Mouse (Mus musculus) erythroblast, embryonic 14.5 days (primary cell): ENCODE results near the gene Smim13. TPM values are rescaled to one million over a fixed set of nuclear protein-coding genes. Genes with fewer than 3 reads are reported as not detected.

Experiments
- H3K27me3 ChIP-seq: 2 replicates; pipeline ENCODE4 v1.6.1; 2012; ENCODE audit warnings: inconsistent platforms; ENCODE audit not compliant: control insufficient read depth
- H3K36me3 ChIP-seq: 2 replicates; pipeline ENCODE4 v1.6.1; 2012; ENCODE audit warnings: mild to moderate bottlenecking, inconsistent platforms; ENCODE audit not compliant: control insufficient read depth
- H3K4me1 ChIP-seq: 2 replicates; pipeline ENCODE4 v1.6.1; 2012; ENCODE audit warnings: inconsistent platforms; ENCODE audit not compliant: control insufficient read depth
- H3K4me3 ChIP-seq: replicated peaks from 2 replicates; pipeline ENCODE3; 2012; ENCODE audit warnings: moderate library complexity, mild to moderate bottlenecking, inconsistent platforms
- H3K9me3 ChIP-seq: 2 replicates; pipeline ENCODE4 v1.6.1; 2012; ENCODE audit warnings: low read length, inconsistent platforms, mixed read lengths; ENCODE audit not compliant: control insufficient read depth
- GATA1 ChIP-seq: IDR thresholded peaks from 2 replicates; pipeline ENCODE4 v1.6.1; 2012; ENCODE audit warnings: low read length, inconsistent platforms, mixed read lengths
- TAL1 ChIP-seq: IDR thresholded peaks from 3 replicates; pipeline ENCODE4 v1.6.1; 2012; ENCODE audit warnings: low read length, inconsistent platforms, mixed read lengths
- polyA plus RNA-seq: library from polyadenylated mRNA; stranded (reverse); fragments of >175 nt; gene quantifications from 2 replicates; pipeline ENCODE4 v1.2.3, GENCODE M21; 2012

Gene Smim13
- polyA plus RNA-seq, 1 experiment = 0.14 TPM

DNA sequence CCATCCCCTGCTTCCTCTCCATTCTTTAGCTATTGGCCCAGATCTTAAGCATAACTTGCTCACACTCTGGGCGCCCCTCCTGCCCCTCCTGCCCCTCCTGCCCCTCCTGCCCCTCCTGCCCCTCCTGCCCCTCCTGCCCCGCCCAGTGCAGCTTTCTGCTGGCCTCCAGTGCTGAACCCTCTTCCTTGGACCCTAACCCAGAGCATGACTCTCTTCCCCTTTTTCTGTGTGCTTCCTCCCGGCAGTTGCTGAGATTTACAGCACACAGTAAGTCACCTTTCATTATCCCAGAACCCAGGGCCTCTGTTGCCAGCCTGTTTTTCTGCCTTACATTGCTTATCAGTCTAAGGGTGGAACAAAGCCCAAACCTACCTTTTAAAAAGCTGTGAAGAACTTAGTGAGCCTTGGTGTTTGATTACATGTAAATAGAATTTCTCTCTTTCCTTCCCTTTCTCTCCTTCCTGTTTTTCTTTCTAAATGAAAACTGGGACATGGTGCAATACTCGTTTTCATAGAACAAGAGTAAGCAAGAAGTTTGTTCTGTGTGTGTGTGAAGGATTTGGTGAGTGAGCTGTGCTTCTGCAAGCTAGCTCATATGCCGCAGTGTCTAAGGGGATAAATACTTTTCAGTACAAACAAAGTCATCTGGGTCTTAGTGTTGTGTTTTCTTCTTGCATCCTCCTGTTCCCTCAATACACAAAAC lies 13.8 kb downstream of the Smim13 start:
- Histone ChIP-seq H3K27me3 (no peaks in the 10 kb centered on the region), H3K4me1 (no peaks in the 10 kb centered on the region), H3K36me3 (no peaks in the 10 kb centered on the region), H3K4me3 (no peak overlapping the region), H3K9me3 (no peaks in the 10 kb centered on the region)
- TF ChIP-seq TAL1 (no peak), GATA1 (no peak)

DNA sequence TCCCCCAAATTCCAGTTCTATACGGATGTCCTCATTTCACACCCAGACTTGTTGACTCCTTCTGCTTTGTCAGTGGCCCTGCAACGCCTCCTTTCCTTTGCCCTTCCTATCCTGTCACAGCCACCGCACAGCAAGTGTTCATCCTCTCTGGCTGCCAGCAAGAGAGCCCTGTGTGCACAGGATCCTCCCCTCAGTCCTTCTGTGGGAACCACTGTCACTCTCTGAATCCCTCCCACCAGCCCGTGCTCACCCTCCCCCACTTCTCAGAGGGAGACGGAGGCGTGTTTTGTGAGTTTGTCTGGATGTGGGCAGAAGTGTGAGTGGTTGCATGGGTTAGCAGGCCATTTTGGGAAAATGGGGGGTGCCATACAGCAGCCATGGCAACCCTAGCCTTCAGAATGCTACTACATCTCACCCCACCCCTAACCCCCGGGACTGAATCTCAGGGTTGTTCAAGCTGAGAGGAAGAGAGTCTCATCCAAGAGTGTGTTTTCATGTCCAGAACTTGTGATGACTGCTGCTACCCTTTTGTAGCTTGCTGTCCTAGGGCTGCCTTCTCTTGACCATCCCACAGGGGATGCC lies 18.3 kb downstream of the Smim13 start:
- no peaks in the 10 kb centered on the region for H3K4me1 ChIP-seq
- H3K36me3 ChIP-seq = peaks cover 4% of the 10 kb centered on the region
- H3K27me3 ChIP-seq = no peaks in the 10 kb centered on the region
- H3K9me3 ChIP-seq = no peaks in the 10 kb centered on the region
- TF ChIP-seq TAL1 (no peak), GATA1 (no peak)
- no peak overlapping the region for H3K4me3 ChIP-seq

GRCm38 (mm10) chr13:41273927-41274650 lies 24.4 kb downstream of the Smim13 start, which contains the start of gene Gm17364:
TSS of gene Gm17364 (minus strand) at chr13:41273977.
- H3K4me3 ChIP-seq = no peak within 1 kb of the TSS
- H3K9me3 ChIP-seq = no peaks in the 10 kb centered on the region
- H3K27me3 ChIP-seq = no peaks in the 10 kb centered on the region
- H3K36me3 ChIP-seq = peaks cover 8% of the 10 kb centered on the region
- H3K4me1 ChIP-seq = no peaks in the 10 kb centered on the region
- no peak for TF ChIP-seq TAL1
- no peak for TF ChIP-seq GATA1

GRCm38 (mm10) chr13:41280696-41281095 lies 31.1 kb downstream of the Smim13 start:
- Histone ChIP-seq H3K4me3 (no peak overlapping the region), H3K4me1 (no peaks in the 10 kb centered on the region), H3K9me3 (no peaks in the 10 kb centered on the region), H3K36me3 (no peaks in the 10 kb centered on the region), H3K27me3 (no peaks in the 10 kb centered on the region)
- TF ChIP-seq GATA1 (no peak), TAL1 (no peak)

- Histone ChIP-seq H3K27me3 (no peaks in the 10 kb centered on the region), H3K9me3 (no peaks in the 10 kb centered on the region), H3K4me3 (no peak overlapping the region)
These were observed 33.6 kb downstream of the Smim13 start for GRCm38 (mm10) chr13:41283256-41283655.

DNA sequence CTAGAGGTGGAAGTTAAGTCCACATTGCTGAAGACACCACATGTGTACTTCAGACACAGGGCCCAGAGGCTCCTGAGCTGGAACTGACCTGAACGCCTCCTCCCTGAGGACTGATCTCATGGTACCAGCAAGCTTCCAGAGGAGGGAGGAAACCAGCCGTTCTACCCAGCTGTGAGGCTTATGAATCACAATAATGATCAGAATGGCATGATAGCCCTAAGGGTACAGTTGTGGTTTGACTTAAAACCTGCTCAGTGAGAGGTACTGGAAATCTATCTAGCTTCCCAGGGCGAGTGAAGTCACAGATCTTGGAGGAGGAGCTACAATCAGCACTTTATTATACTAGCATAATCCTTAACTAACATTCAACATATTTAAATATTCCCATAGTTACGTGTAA lies 35.8 kb downstream of the Smim13 start:
- Histone ChIP-seq H3K27me3 (no peaks in the 10 kb centered on the region), H3K9me3 (no peaks in the 10 kb centered on the region), H3K4me3 (no peak overlapping the region), H3K4me1 (no peaks in the 10 kb centered on the region), H3K36me3 (no peaks in the 10 kb centered on the region)
- TF ChIP-seq GATA1 (no peak), TAL1 (no peak)

More at GRCm38 (mm10) chr13:41283256-41283655, 33.6 kb downstream of the Smim13 start:
- Histone ChIP-seq H3K4me1 (no peaks in the 10 kb centered on the region), H3K36me3 (no peaks in the 10 kb centered on the region)
- TF ChIP-seq GATA1 = no peak
- TF ChIP-seq TAL1 = no peak

DNA sequence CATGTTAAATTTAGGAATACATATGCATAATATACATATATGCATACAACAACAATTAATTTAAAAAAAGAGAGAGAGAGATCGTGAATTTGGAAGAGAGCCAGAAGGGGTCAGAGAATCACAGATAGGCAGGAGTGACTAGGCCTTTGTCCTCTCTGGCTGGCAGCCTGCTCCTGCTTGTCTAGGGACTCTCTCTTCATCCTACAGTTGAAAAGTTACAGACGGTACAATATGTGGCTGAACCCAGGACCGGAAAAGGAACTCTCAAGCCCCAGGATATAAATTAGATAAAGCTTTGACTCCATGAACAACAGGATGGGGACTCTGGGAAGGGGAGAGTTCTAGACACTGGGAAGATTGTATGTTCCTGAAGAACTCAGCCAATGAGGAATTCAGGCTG lies 36.6 kb downstream of the Smim13 start:
- Histone ChIP-seq H3K36me3 (no peaks in the 10 kb centered on the region), H3K9me3 (no peaks in the 10 kb centered on the region), H3K27me3 (no peaks in the 10 kb centered on the region), H3K4me3 (no peak overlapping the region), H3K4me1 (no peaks in the 10 kb centered on the region)
- TF ChIP-seq GATA1 = no peak
- TF ChIP-seq TAL1 = no peak

DNA sequence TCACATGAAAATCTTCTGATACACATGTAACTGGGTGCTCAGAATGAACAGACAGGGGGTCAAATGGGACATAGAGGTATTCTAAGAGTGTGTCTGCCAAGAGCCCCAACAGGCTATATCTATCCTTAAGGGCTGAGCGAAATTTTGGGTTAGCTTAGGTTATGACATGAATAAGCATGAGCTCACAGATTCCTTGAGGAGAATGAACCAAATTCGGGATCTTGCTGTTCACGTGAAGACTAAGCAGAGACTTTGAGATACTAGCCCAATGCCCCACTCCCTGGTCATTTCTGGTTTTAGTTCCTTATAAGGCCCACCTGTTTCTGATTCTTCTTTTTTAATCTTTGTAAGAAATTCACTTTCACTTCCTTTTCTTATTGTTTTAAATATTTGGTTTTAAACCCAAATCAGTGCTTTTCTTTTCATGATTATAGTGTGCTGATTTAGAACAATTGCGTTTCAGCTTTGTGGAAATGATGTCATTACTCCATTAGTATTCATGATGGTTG lies 41.9 kb downstream of the Smim13 start:
- Histone ChIP-seq H3K36me3 (no peaks in the 10 kb centered on the region), H3K9me3 (no peaks in the 10 kb centered on the region), H3K4me1 (no peaks in the 10 kb centered on the region), H3K4me3 (no peak overlapping the region), H3K27me3 (no peaks in the 10 kb centered on the region)
- TF ChIP-seq GATA1 = no peak
- TF ChIP-seq TAL1 = no peak

DNA sequence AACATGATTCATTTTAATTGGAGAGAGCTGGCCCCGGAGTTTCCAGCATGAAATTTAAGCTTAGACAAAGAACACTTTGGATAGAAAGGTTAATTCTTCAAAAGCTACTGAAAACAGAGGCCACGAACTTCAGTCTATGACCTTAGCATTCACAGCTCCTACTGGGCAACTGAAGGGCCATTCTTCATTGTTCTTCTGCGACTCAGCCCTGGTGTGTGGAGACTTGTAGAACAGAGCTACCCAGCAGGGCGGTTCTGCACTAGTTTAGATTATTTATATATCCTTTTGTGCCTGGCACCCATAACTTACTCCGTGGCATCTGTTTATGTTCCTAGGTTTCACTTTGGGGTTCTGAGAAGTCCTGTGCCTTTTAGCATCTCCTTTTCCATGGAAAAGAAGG lies 44.0 kb downstream of the Smim13 start:
- Histone ChIP-seq H3K9me3 (no peaks in the 10 kb centered on the region), H3K4me3 (no peak overlapping the region), H3K27me3 (no peaks in the 10 kb centered on the region), H3K36me3 (no peaks in the 10 kb centered on the region), H3K4me1 (no peaks in the 10 kb centered on the region)
- TF ChIP-seq GATA1 (no peak), TAL1 (no peak)
